Mouse (Mus musculus) ES-E14 (cell line): ENCODE measurements around the gene Peak1. TPM values are rescaled to one million over a fixed set of nuclear protein-coding genes. Genes with fewer than 3 reads are reported as not detected.

Source experiments
- DNase-seq: peaks from one replicate; pipeline ENCODE4 v3.0.0-alpha.2; 2013; ENCODE audit warnings: low read depth, low spot score
- H3K27ac ChIP-seq: 2 replicates; pipeline ENCODE4 v1.5.1; 2012; ENCODE audit warnings: low read depth, mild to moderate bottlenecking, low read length, moderate library complexity, mixed read lengths; ENCODE audit not compliant: poor library complexity, insufficient read depth, severe bottlenecking
- H3K36me3 ChIP-seq: 2 replicates; pipeline ENCODE4 v1.6.1; 2012; ENCODE audit warnings: mild to moderate bottlenecking, low read length, moderate library complexity, mixed read lengths; ENCODE audit not compliant: control insufficient read depth, poor library complexity, insufficient read depth, severe bottlenecking
- H3K4me1 ChIP-seq, 2 experiments: fragments of 150-350 bp in 1 of 2; sonication (generic) in 1 of 2; 2 replicates each; pipeline ENCODE4 v1.6.1; 2012; ENCODE audit warnings: low read length in 2 of 2, mild to moderate bottlenecking in 1 of 2, mixed read lengths in 1 of 2; ENCODE audit not compliant: control insufficient read depth in 2 of 2, insufficient read depth in 2 of 2, poor library complexity in 1 of 2
- H3K4me3 ChIP-seq, 2 experiments: fragments of 150-350 bp in 1 of 2; sonication (generic) in 1 of 2; 2 replicates each; pipeline ENCODE4 v1.5.1; 2012; ENCODE audit warnings: low read length in 2 of 2, low read depth in 1 of 2, mild to moderate bottlenecking in 1 of 2, mixed read lengths in 1 of 2; ENCODE audit not compliant: insufficient read depth in 1 of 2, poor library complexity in 1 of 2, severe bottlenecking in 1 of 2
- H3K9ac ChIP-seq: 2 replicates; pipeline ENCODE4 v1.6.1; 2012; ENCODE audit warnings: low read depth, mild to moderate bottlenecking, low read length, mixed read lengths; ENCODE audit not compliant: poor library complexity, insufficient read depth, severe bottlenecking
- H3K9me3 ChIP-seq: fragments of 150-350 bp; sonication (generic); 2 replicates; pipeline ENCODE4 v1.6.1; 2012; ENCODE audit warnings: low read depth, mild to moderate bottlenecking, low read length; ENCODE audit not compliant: control insufficient read depth, insufficient read depth
- CHD2 ChIP-seq: IDR thresholded peaks from 2 replicates; pipeline ENCODE4 v1.6.1; 2014; ENCODE audit warnings: mild to moderate bottlenecking, low read depth, low read length, inconsistent platforms
- HCFC1 ChIP-seq: IDR thresholded peaks from 2 replicates; pipeline ENCODE4 v1.6.1; 2012; ENCODE audit warnings: low read length, inconsistent platforms, borderline replicate concordance; ENCODE audit not compliant: insufficient read depth
- MAFK ChIP-seq: IDR thresholded peaks from 2 replicates; pipeline ENCODE4 v1.6.1; 2014; ENCODE audit warnings: mild to moderate bottlenecking, low read depth, low read length, inconsistent platforms; ENCODE audit not compliant: insufficient read depth
- ZC3H11A ChIP-seq: IDR thresholded peaks from 2 replicates; pipeline ENCODE4 v1.6.1; 2012; ENCODE audit warnings: low read depth, mild to moderate bottlenecking, inconsistent platforms, low read length, borderline replicate concordance
- ZNF384 ChIP-seq: IDR thresholded peaks from 2 replicates; pipeline ENCODE4 v1.6.1; 2012; ENCODE audit warnings: low read depth, low read length, inconsistent platforms
- in situ Hi-C, 2 experiments: fragments of 600-800 bp; cut with MboI; formaldehyde crosslinking; loops; one replicate each; pipeline ENCODE4 v1.15.1; 2025; ENCODE audit warnings: low sequenced_read_pairs in 2 of 2, inconsistent platforms in 1 of 2; ENCODE audit not compliant: unreplicated experiment in 2 of 2
- total RNA-seq: library from RNA; depleted of rRNA; stranded (reverse); fragments of 300-350 nt; gene quantifications from 2 replicates; pipeline ENCODE4 v1.2.3, GENCODE M21; 2012

The Peak1 gene
- total RNA-seq, 1 experiment: 14.5 TPM

DNA sequence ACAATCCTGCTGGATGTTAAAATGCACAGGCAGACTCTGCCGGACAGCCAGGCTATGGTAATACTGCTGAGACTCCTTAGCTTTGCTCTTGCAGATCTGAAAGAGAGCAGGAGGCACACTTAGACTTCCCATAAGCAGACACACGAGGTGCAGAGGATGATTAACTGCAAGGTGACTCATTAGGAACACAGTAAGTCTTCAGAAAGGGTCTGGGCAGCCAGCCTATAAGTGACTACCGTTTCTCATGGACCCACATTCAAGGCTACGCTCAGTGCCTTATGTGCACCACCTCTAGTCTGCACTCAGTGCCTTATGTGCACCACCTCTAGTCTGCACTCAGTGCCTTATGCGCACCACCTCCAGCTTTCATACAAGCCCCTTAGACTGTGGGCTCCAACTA is 210.4 kb downstream of the Peak1 start:
- no peak for TF ChIP-seq HCFC1
- TF ChIP-seq CHD2: no peak
- TF ChIP-seq ZNF384: no peak
- TF ChIP-seq ZC3H11A: no peak
- TF ChIP-seq MAFK: no peak
- in situ Hi-C loops: loop anchor here (10.0 to 25.0 kb wide), 2 partner anchors 355 to 357 kb away; no protein-coding TSS in a partner anchor
- Histone ChIP-seq H3K9me3 (no peaks in the 10 kb centered on the region), H3K4me3 (no peak overlapping the region), H3K4me1 (no peaks in the 10 kb centered on the region), H3K9ac (no peak overlapping the region), H3K36me3 (peaks cover 13% of the 10 kb centered on the region), H3K27ac (no peak overlapping the region)
- no peak for DNase-seq

DNA sequence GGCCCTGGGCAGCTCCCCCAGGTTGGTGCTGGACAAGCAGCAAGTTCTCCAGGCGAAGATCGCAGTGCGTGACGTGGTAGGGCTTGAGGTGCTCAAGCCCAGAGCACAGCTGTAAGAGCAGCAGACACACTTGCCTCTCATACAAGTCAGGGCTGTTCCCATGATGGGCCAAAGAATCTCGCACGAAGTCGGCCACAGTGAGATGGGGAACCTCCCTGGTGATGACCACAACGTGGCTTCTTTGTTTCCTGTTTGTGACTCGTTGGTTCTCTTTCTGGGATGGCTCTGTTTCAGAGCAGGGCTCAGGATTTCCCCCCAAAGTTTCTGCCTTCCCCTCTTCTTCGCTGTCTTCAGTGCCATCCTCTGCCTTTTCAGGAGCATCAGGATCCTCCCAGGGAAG is 210.8 kb downstream of the Peak1 start:
- no peak overlapping the region for H3K27ac ChIP-seq
- in situ Hi-C loops: loop anchor here (10.0 to 25.0 kb wide), 2 partner anchors 355 to 358 kb away; no protein-coding TSS in a partner anchor
- no peaks in the 10 kb centered on the region for H3K9me3 ChIP-seq
- TF ChIP-seq ZC3H11A: no peak
- no peak for TF ChIP-seq MAFK
- no peak for TF ChIP-seq CHD2
- no peak for TF ChIP-seq ZNF384
- peaks cover 13% of the 10 kb centered on the region for H3K36me3 ChIP-seq
- no peak overlapping the region for H3K9ac ChIP-seq
- no peaks in the 10 kb centered on the region for H3K4me1 ChIP-seq
- H3K4me3 ChIP-seq: no peak overlapping the region
- DNase-seq: no peak

DNA sequence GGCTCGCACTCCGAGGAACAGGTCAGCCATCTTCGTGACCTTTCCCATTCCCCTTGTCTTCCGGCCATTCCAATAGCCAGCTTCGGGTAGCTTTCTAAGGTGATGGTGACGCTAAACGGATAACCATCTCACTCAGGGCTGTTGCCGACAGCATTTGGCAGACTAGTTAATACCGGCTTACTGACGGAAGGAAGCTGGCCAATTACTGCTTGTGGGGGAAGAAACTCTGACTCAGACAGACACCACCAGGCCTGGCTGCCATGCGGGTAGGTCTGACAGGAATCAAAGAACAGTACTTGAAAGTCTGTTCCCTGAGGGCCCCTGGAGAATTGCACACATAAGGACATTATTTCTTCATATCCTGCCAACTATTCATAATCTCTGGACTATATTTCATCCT is 212.5 kb downstream of the Peak1 start:
- H3K4me1 ChIP-seq: no peaks in the 10 kb centered on the region
- no peak overlapping the region for H3K9ac ChIP-seq
- H3K4me3 ChIP-seq: no peak overlapping the region
- no peak overlapping the region for H3K27ac ChIP-seq
- no peak for DNase-seq
- no peak for TF ChIP-seq ZNF384
- TF ChIP-seq CHD2: no peak
- TF ChIP-seq HCFC1: no peak
- TF ChIP-seq ZC3H11A: no peak
- no peak for TF ChIP-seq MAFK
- in situ Hi-C loops: loop anchor here (10.0 to 25.0 kb wide), 2 partner anchors 357 to 359 kb away; no protein-coding TSS in a partner anchor
- peaks cover 13% of the 10 kb centered on the region for H3K36me3 ChIP-seq
- H3K9me3 ChIP-seq: no peaks in the 10 kb centered on the region

DNA sequence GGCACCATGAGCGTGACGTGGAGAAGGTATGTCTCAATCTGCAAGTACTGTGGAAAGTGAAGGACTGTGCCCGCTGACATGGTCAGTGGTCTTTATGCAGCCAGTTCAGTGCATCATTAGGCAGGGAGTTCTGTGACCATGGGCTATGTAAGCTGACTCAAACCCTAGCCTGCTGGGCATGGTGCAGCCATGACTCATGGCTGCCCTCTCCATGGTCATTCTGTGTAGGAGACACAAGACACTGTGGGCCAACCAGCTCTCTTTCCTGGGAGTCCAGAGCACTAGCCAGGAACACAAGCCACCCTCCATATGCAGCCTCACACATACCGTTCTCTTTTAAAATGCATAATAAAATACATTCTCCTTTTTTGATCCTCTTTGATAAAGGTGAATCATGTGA is 213.6 kb downstream of the Peak1 start:
- H3K27ac ChIP-seq: no peak overlapping the region
- no peak for DNase-seq
- H3K4me1 ChIP-seq: no peaks in the 10 kb centered on the region
- H3K9me3 ChIP-seq: no peaks in the 10 kb centered on the region
- peaks cover 13% of the 10 kb centered on the region for H3K36me3 ChIP-seq
- TF ChIP-seq MAFK (no peak), HCFC1 (no peak), ZNF384 (no peak), ZC3H11A (no peak), CHD2 (no peak)
- H3K9ac ChIP-seq: no peak overlapping the region
- H3K4me3 ChIP-seq: no peak overlapping the region
- in situ Hi-C loops: loop anchor here (10.0 to 25.0 kb wide), 2 partner anchors 358 to 360 kb away; no protein-coding TSS in a partner anchor
